Mouse (Mus musculus) kidney, embryonic 15.5 days (tissue): ENCODE results near the gene Mcmbp. TPM values are rescaled to one million over a fixed set of nuclear protein-coding genes. Genes with fewer than 3 reads are reported as not detected.

Experiments used
- ATAC-seq: fragments of 200-750 bp; cut with Nextera tagmentation; replicated peaks from 2 replicates; pipeline ENCODE4 v1.8.0; 2017; ENCODE audit warnings: moderate TSS enrichment; ENCODE audit not compliant: low FRiP score
- H3K27ac ChIP-seq: fragments of 300-500 bp; sonication (generic); 2 replicates; pipeline ENCODE4 v1.5.1; 2015; ENCODE audit warnings: mild to moderate bottlenecking, inconsistent platforms
- H3K27me3 ChIP-seq: fragments of 300-500 bp; sonication (generic); 2 replicates; pipeline ENCODE4 v1.6.1; 2015; ENCODE audit warnings: inconsistent platforms
- H3K36me3 ChIP-seq: fragments of 300-500 bp; sonication (generic); 2 replicates; pipeline ENCODE4 v1.6.1; 2015; ENCODE audit warnings: inconsistent platforms
- H3K4me1 ChIP-seq: fragments of 300-500 bp; sonication (generic); 2 replicates; pipeline ENCODE4 v1.6.1; 2015; ENCODE audit warnings: inconsistent platforms
- H3K4me2 ChIP-seq: fragments of 300-500 bp; sonication (generic); 2 replicates; pipeline ENCODE4 v1.6.1; 2015; ENCODE audit warnings: moderate library complexity, mild to moderate bottlenecking, inconsistent platforms
- H3K4me3 ChIP-seq: fragments of 300-500 bp; sonication (generic); replicated peaks from 2 replicates; pipeline ENCODE4 v1.5.1; 2015; ENCODE audit warnings: mild to moderate bottlenecking, inconsistent platforms
- H3K9ac ChIP-seq: fragments of 300-500 bp; sonication (generic); 2 replicates; pipeline ENCODE4 v1.6.1; 2015; ENCODE audit warnings: mild to moderate bottlenecking, inconsistent platforms
- H3K9me3 ChIP-seq: fragments of 300-500 bp; sonication (generic); replicated peaks from 2 replicates; pipeline ENCODE4 v1.6.1; 2016; ENCODE audit warnings: inconsistent platforms
- WGBS: fragments of 180-500 bp; shearing (Covaris S2); methylation state at CpG from one replicate; pipeline ENCODE4 v1.1.7; 2015; ENCODE audit warnings: mixed read lengths; 5-methylcytosine and 5-hydroxymethylcytosine counted together
- polyA plus RNA-seq: library from polyadenylated mRNA; unstranded; fragments of >200 nt; fragmentation: Nextera tagmentation; extraction: Ambion mirVana; gene quantifications from 2 replicates; pipeline ENCODE4 v1.2.1, GENCODE M21; 2015

The Mcmbp gene
- 66.0 and 67.2 TPM in 2 replicates for polyA plus RNA-seq

GRCm38 (mm10) chr7:128740334-128740733 is at the start of gene Mcmbp:
Mcmbp (minus strand) TSS chr7:128740495.
- ATAC-seq: peak; percentile 87
- no peaks in the 10 kb centered on the region for H3K9me3 ChIP-seq
- H3K4me3 ChIP-seq: peak within 1 kb of the TSS; percentile 99
- peak within 1 kb of the TSS; percentile 98 for H3K9ac ChIP-seq
- H3K27me3 ChIP-seq: 0 out of 2 replicates have a peak, but pooled peaks cover 3% of the 10 kb centered on the region
- H3K27ac ChIP-seq: peak within 1 kb of the TSS; percentile 84
- peak within 1 kb of the TSS; percentile 82 for H3K4me2 ChIP-seq
- peaks cover 31% of the 10 kb centered on the region for H3K4me1 ChIP-seq
- WGBS: under 1% methylated on average over 33 of the region's 35 CpGs
- peaks cover 5% of the 10 kb centered on the region; the same call in 1 of the 2 replicates for H3K36me3 ChIP-seq

GRCm38 (mm10) chr7:128790045-128790444 is 49.8 kb upstream of the Mcmbp start:
- ATAC-seq: no peak
- H3K9me3 ChIP-seq: no peaks in the 10 kb centered on the region
- H3K9ac ChIP-seq: no peak overlapping the region
- 0 out of 2 replicates have a peak overlapping the region, but pooled peaks have one; percentile 4 for H3K27ac ChIP-seq
- H3K4me1 ChIP-seq: no peaks in the 10 kb centered on the region; the same call in 1 of the 2 replicates
- no peaks in the 10 kb centered on the region for H3K27me3 ChIP-seq
- H3K4me2 ChIP-seq: no peak overlapping the region
- H3K4me3 ChIP-seq: no peak overlapping the region
- WGBS: 78% methylated on average over 4 of the region's 4 CpGs
- H3K36me3 ChIP-seq: peaks cover 18% of the 10 kb centered on the region

- no peak for ATAC-seq
Observed at GRCm38 (mm10) chr7:128781846-128782245, 41.6 kb upstream of the Mcmbp start.

GRCm38 (mm10) chr7:128779305-128779704 is 39.0 kb upstream of the Mcmbp start:
- no peak overlapping the region for H3K4me2 ChIP-seq
- no peak for ATAC-seq

More at GRCm38 (mm10) chr7:128781846-128782245, 41.6 kb upstream of the Mcmbp start:
- no peaks in the 10 kb centered on the region for H3K27me3 ChIP-seq
- no peak overlapping the region for H3K9ac ChIP-seq
- H3K9me3 ChIP-seq: no peaks in the 10 kb centered on the region
- no peaks in the 10 kb centered on the region for H3K4me1 ChIP-seq
- 93% methylated on average over 3 of the region's 3 CpGs for WGBS
- peaks cover 91% of the 10 kb centered on the region for H3K36me3 ChIP-seq
- no peak overlapping the region for H3K4me2 ChIP-seq
- no peak overlapping the region for H3K27ac ChIP-seq
- H3K4me3 ChIP-seq: no peak overlapping the region

GRCm38 (mm10) chr7:128777201-128777600 is 36.9 kb upstream of the Mcmbp start:
- Histone ChIP-seq H3K27ac (no peak overlapping the region), H3K9ac (no peak overlapping the region), H3K27me3 (no peaks in the 10 kb centered on the region), H3K4me1 (no peaks in the 10 kb centered on the region), H3K4me3 (no peak overlapping the region), H3K4me2 (no peak overlapping the region), H3K36me3 (peaks cover 96% of the 10 kb centered on the region), H3K9me3 (no peaks in the 10 kb centered on the region)
- WGBS: 72% methylated on average over 6 of the region's 6 CpGs
- ATAC-seq: no peak

More at GRCm38 (mm10) chr7:128779305-128779704, 39.0 kb upstream of the Mcmbp start:
- Histone ChIP-seq H3K27me3 (no peaks in the 10 kb centered on the region), H3K27ac (no peak overlapping the region), H3K4me1 (no peaks in the 10 kb centered on the region), H3K36me3 (peaks cover 93% of the 10 kb centered on the region), H3K9ac (no peak overlapping the region), H3K4me3 (no peak overlapping the region), H3K9me3 (no peaks in the 10 kb centered on the region)
- WGBS: 46% methylated on average over 6 of the region's 6 CpGs

GRCm38 (mm10) chr7:128766696-128767095 is 26.4 kb upstream of the Mcmbp start:
- H3K27ac ChIP-seq: no peak overlapping the region
- H3K27me3 ChIP-seq: no peaks in the 10 kb centered on the region
- H3K9ac ChIP-seq: no peak overlapping the region
- no peaks in the 10 kb centered on the region for H3K4me1 ChIP-seq
- no peak for ATAC-seq
- H3K4me3 ChIP-seq: no peak overlapping the region
- no peaks in the 10 kb centered on the region for H3K9me3 ChIP-seq
- peaks cover 94% of the 10 kb centered on the region for H3K36me3 ChIP-seq
- H3K4me2 ChIP-seq: no peak overlapping the region

- 95% methylated on average over 4 of the region's 4 CpGs for WGBS
- Histone ChIP-seq H3K36me3 (peaks cover 95% of the 10 kb centered on the region), H3K4me1 (no peaks in the 10 kb centered on the region), H3K27me3 (no peaks in the 10 kb centered on the region), H3K4me2 (no peak overlapping the region), H3K9ac (no peak overlapping the region), H3K27ac (no peak overlapping the region), H3K9me3 (no peaks in the 10 kb centered on the region), H3K4me3 (no peak overlapping the region)
- ATAC-seq: no peak
Observed at GRCm38 (mm10) chr7:128758948-128759347, 18.7 kb upstream of the Mcmbp start.

GRCm38 (mm10) chr7:128755396-128755795 is 15.1 kb upstream of the Mcmbp start:
- Histone ChIP-seq H3K4me2 (no peak overlapping the region), H3K9ac (no peak overlapping the region), H3K36me3 (peaks cover 97% of the 10 kb centered on the region), H3K4me1 (no peaks in the 10 kb centered on the region), H3K4me3 (no peak overlapping the region), H3K27me3 (no peaks in the 10 kb centered on the region), H3K27ac (peak overlapping the region; percentile 68), H3K9me3 (no peaks in the 10 kb centered on the region)
- 88% methylated on average over 1 of the region's 1 CpGs for WGBS
- no peak for ATAC-seq

- no peak overlapping the region for H3K27ac ChIP-seq
- ATAC-seq: no peak
- H3K27me3 ChIP-seq: no peaks in the 10 kb centered on the region
- H3K9ac ChIP-seq: no peak overlapping the region
- H3K4me2 ChIP-seq: no peak overlapping the region
- peaks cover 76% of the 10 kb centered on the region for H3K36me3 ChIP-seq
- 93% methylated on average over 4 of the region's 4 CpGs for WGBS
- peaks cover 21% of the 10 kb centered on the region for H3K4me1 ChIP-seq
- H3K4me3 ChIP-seq: no peak overlapping the region
- no peaks in the 10 kb centered on the region for H3K9me3 ChIP-seq
Observed at GRCm38 (mm10) chr7:128752012-128752411, 11.7 kb upstream of the Mcmbp start.

GRCm38 (mm10) chr7:128750296-128750695 is 10.0 kb upstream of the Mcmbp start:
- whole genome bisulfite sequencing: 86% methylated on average over 9 of the region's 9 CpGs

GRCm38 (mm10) chr7:128748758-128749157 is 8.5 kb upstream of the Mcmbp start:
- Histone ChIP-seq H3K27me3 (no peaks in the 10 kb centered on the region), H3K4me3 (no peak overlapping the region), H3K9ac (no peak overlapping the region), H3K36me3 (peaks cover 52% of the 10 kb centered on the region), H3K27ac (peak overlapping the region; percentile 41; the same call in 1 of the 2 replicates), H3K9me3 (no peaks in the 10 kb centered on the region), H3K4me1 (peaks cover 43% of the 10 kb centered on the region), H3K4me2 (no peak overlapping the region)
- WGBS: 65% methylated on average over 3 of the region's 3 CpGs
- ATAC-seq: no peak

More at GRCm38 (mm10) chr7:128750296-128750695, 10.0 kb upstream of the Mcmbp start:
- Histone ChIP-seq H3K9ac (no peak overlapping the region), H3K4me1 (peaks cover 38% of the 10 kb centered on the region), H3K27ac (no peak overlapping the region), H3K4me2 (no peak overlapping the region), H3K4me3 (no peak overlapping the region), H3K9me3 (no peaks in the 10 kb centered on the region), H3K36me3 (peaks cover 67% of the 10 kb centered on the region), H3K27me3 (no peaks in the 10 kb centered on the region)
- no peak for ATAC-seq

- 0 out of 2 replicates have a peak, but pooled peaks cover 3% of the 10 kb centered on the region for H3K27me3 ChIP-seq
- peaks cover 43% of the 10 kb centered on the region for H3K4me1 ChIP-seq
- WGBS: 83% methylated on average over 10 of the region's 10 CpGs
- H3K4me2 ChIP-seq: peak overlapping the region; percentile 80
- no peak overlapping the region for H3K27ac ChIP-seq
- H3K9ac ChIP-seq: peak overlapping the region; percentile 81
- H3K36me3 ChIP-seq: peaks cover 27% of the 10 kb centered on the region
- no peaks in the 10 kb centered on the region for H3K9me3 ChIP-seq
- no peak for ATAC-seq
- H3K4me3 ChIP-seq: peak overlapping the region; percentile 87
Observed at GRCm38 (mm10) chr7:128746151-128746550, 5.9 kb upstream of the Mcmbp start.
